Mouse (Mus musculus) liver, embryonic 14.5 days (tissue): ENCODE results near the gene Srl.

Source experiments
- CTCF ChIP-seq: IDR thresholded peaks from 2 replicates; pipeline ENCODE4 v1.5.1; 2016; ENCODE audit warnings: antibody characterized with exemption, low read depth, control low read depth
- EP300 ChIP-seq: IDR thresholded peaks from 2 replicates; pipeline ENCODE4 v1.6.1; 2016; ENCODE audit warnings: antibody characterized with exemption, low read depth

DNA sequence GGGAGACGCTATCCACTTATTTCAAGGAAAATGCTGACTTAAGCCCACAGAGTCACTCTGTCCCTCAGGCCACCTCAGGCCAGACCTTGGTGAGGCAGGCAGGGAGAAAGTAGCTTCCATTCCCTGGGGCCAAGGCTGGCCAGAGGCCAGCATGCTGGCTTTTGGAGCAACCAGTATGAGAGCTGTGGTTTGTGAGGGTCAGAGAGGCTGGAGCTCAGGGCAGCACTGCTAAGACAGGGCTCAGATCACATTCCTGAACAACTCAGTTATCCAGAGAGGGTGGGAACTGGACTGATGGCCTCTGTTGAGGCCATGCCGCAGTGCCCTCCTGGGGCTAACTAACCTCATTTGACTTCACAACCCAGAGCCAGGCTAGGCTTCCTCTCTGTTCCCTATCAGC, 106.2 kb downstream of the Srl start:
- TF ChIP-seq CTCF (no peak), EP300 (no peak)
